Mouse (Mus musculus) right cerebral cortex, postnatal 25 days (tissue): ENCODE results near the gene Gm10226.
A peak's percentile ranks its signal among the peaks of the same experiment; 100 is the strongest.
"Not testable (repeated sequence)": the region's sequence is repeated elsewhere in the genome, so short reads cannot be mapped to it uniquely, and the experiment has no call there.

Experiments
- DNase-seq: peaks from one replicate; pipeline ENCODE4 v3.0.0; 2022

The Gm10226 gene

GRCm38 (mm10) chr17:21691560-21691959, at the start of gene Gm10226:
TSS of gene Gm10226 (plus strand) at chr17:21691860.
- no peak for DNase-seq

- DNase-seq = no peak
These were observed 42.9 kb upstream of the Gm10226 start for GRCm38 (mm10) chr17:21648791-21649190.

- no peak for DNase-seq
These were observed 41.7 kb upstream of the Gm10226 start for GRCm38 (mm10) chr17:21649936-21650335.

GRCm38 (mm10) chr17:21650364-21650907, 41.2 kb upstream of the Gm10226 start, which contains the start of gene Zfp983:
TSS of gene Zfp983 (plus strand) at chr17:21650624.
- DNase-seq = peak; percentile 66

GRCm38 (mm10) chr17:21678826-21679225, 12.8 kb upstream of the Gm10226 start:
- not testable (repeated sequence) for DNase-seq

GRCm38 (mm10) chr17:21679273-21680018, 12.2 kb upstream of the Gm10226 start:
- peak; percentile 79 for DNase-seq

GRCm38 (mm10) chr17:21680019-21680376, 11.7 kb upstream of the Gm10226 start:
- DNase-seq = not testable (repeated sequence)

GRCm38 (mm10) chr17:21693342-21693741, 1.7 kb downstream of the Gm10226 start:
- DNase-seq = no peak

- no peak for DNase-seq
These were observed 4.4 kb downstream of the Gm10226 start for GRCm38 (mm10) chr17:21696073-21696472.

- DNase-seq = no peak
These were observed 10.9 kb downstream of the Gm10226 start for GRCm38 (mm10) chr17:21702281-21703240.

GRCm38 (mm10) chr17:21703414-21703813, 11.8 kb downstream of the Gm10226 start:
- no peak for DNase-seq

- DNase-seq = peak; percentile 80
These were observed 15.8 kb downstream of the Gm10226 start, which contains the start of gene Zfp760 for GRCm38 (mm10) chr17:21707343-21707996. TSS of gene Zfp760 (plus strand) at chr17:21707741.

GRCm38 (mm10) chr17:21708401-21708800, 16.7 kb downstream of the Gm10226 start:
- DNase-seq = no peak

- not testable (repeated sequence) for DNase-seq
These were observed 38.8 kb downstream of the Gm10226 start, which contains the start of gene Zfp229 for GRCm38 (mm10) chr17:21730495-21730894. TSS of gene Zfp229 (plus strand) at chr17:21730795.

GRCm38 (mm10) chr17:21733049-21733448, 41.4 kb downstream of the Gm10226 start:
- DNase-seq = no peak

GRCm38 (mm10) chr17:21733529-21734031, 41.9 kb downstream of the Gm10226 start:
- DNase-seq = peak; percentile 58
